Mouse (Mus musculus) right cerebral cortex, postnatal 4 days (tissue): ENCODE data around the gene Gm45140.
A peak's percentile ranks its signal among the peaks of the same experiment; 100 is the strongest.

ENCODE experiments used
- DNase-seq: peaks from one replicate; pipeline ENCODE4 v3.0.0-alpha.2; 2022

Gene Gm45140

GRCm38 (mm10) chr6:87842254-87842653 lies 6.7 kb upstream of the Gm45140 start:
- no peak for DNase-seq

GRCm38 (mm10) chr6:87841635-87842034 lies 6.0 kb upstream of the Gm45140 start:
- no peak for DNase-seq

DNA sequence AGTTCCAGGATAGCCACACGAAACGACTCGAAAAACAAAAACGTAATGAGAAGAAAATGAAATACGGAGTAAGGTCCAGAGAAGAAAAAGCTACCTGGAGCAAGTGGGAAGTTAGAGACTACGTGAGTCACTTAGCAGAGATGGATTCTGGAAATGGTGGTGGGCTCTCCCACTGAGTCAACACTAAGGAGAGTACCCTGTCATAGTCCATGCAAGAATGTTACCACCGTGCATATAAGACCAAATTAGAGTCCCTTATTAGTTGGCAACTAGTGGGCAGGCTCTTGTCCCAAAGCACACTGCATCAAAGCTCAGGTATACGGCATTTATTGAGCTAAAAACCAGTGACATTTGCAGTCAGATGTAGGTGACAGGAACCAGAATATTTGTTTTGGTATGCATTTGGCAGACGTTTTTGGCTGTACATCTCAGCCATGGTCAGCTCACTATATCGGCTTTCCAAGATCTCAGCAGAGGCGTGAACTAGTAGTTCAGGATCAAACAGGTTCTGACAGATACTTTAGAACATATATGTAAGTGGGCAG lies 4.3 kb upstream of the Gm45140 start:
- DNase-seq = no peak

DNA sequence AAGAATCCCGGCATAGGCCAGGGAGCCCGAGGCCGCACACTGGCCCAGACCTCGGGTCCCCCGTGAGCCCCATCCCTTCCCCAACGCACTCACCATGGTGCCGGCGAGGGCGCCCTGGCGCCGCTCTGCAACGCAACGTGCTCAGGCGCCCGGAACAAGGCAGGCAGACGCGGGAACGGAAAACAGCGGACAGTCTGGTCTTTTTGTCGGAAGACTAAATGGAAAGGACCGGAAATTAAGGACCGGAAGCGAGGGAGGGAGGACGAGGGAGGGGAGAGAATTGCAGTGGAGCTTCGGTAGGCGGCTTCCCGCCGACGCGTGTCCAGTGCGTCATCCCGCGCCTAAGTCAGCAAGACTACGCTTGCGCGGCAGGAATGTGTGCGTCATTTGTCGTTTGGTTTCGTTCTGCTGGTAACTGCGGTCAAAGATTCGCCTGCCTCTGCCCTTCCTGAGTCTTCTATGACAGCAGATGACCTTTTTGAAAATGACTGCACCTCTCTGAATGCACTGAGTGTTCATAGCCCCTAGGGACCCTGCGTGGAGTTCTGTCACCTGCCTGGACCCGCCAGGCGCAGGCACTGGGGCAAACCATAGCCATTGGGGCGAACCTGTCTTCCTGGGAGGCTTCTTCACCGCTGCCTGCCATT lies 3.1 kb upstream of the Gm45140 start, which contains the start of gene Isy1:
Gene Isy1 (minus strand): TSS at position 248 of the 647 bp plus-strand sequence.
- DNase-seq = peak; percentile 88

DNA sequence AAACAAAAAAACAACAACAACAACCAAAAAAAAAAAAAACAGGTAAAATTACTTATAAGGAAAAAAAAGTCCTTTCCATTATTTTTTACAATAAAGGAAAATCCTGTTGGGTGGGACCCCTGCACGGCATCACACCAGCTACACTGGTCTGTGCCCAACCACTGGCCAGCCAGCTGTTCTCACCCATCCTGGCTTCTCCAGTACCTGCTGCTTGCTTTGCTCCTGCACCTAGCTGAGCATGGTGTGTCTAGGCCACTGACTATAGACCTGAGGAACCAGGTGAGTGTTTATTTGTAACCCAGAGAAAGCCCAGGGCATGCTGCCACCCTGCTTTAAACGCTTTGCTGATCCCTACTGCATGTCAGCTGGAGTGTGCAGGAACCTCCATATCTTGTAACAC lies 15.2 kb downstream of the Gm45140 start:
- DNase-seq = no peak

- DNase-seq = no peak
Measured at GRCm38 (mm10) chr6:87814486-87814885, 21.1 kb downstream of the Gm45140 start.

GRCm38 (mm10) chr6:87812656-87813055 lies 22.9 kb downstream of the Gm45140 start:
- no peak for DNase-seq

- peak; percentile 84 for DNase-seq
Measured at GRCm38 (mm10) chr6:87811675-87812338, 23.8 kb downstream of the Gm45140 start, which contains the start of gene Rab43. Gene Rab43 (minus strand): TSS chr6:87812164.

GRCm38 (mm10) chr6:87810713-87811669 lies 24.6 kb downstream of the Gm45140 start:
- DNase-seq = peak; percentile 46

DNA sequence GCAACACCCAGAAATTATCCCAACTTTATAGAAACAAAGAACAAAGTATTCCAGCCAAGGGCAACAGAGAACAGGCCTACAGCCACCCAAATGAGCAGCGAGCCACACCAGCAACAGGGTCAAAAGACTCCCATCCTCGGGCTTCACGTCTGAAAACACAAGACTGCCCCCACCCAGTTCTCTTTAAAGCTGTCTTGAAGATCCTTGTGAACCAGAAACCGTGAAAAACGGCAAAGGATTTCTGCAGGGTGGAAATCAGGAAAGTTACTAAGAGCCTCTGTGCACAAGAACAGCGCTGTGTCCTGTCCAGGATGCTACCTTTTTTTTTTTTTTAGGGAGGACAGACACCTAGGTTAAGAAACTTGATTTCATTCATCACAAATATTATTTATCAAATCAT lies 25.3 kb downstream of the Gm45140 start:
- DNase-seq = no peak

GRCm38 (mm10) chr6:87809651-87810161 lies 25.9 kb downstream of the Gm45140 start:
- DNase-seq = no peak

DNA sequence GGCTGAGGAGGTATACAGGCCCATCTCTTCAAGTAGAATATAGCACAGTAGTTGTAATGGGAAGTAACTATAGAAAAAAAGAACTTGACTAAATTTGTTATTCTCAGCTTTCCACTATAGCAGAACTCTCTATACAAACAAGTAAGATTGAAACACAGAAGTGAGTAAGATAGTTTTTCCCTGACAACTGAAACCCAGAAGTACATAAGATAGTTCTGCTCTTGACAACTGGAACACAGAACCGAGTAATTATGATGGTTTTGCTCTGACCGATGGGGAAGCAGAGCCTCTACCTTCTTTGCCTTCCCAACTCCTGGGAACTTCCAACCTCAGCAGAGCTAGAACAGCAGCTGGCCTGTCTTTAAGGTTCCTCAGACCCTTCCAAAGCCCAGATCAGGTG lies 26.5 kb downstream of the Gm45140 start:
- DNase-seq = no peak

DNA sequence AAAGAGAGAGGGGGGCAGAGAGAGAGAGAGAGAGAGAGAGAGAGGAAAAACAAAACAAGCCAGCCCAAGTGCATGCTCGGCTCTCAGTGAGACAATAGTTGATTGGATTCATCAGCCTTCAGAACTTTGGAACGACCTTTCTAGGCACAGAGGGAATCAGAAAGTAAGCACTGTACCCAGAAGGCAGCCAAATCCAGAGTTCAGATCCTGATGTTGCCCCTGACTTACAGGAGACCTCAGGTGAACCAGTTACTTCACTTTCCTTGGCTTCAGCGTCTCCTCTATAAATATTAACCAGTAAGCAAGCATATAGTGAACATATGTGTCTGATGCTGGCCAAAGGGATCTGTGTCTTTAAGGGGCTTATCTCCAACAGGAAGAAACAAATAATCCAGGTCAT lies 27.1 kb downstream of the Gm45140 start:
- no peak for DNase-seq

GRCm38 (mm10) chr6:87807735-87808440 lies 27.7 kb downstream of the Gm45140 start:
- DNase-seq = no peak

DNA sequence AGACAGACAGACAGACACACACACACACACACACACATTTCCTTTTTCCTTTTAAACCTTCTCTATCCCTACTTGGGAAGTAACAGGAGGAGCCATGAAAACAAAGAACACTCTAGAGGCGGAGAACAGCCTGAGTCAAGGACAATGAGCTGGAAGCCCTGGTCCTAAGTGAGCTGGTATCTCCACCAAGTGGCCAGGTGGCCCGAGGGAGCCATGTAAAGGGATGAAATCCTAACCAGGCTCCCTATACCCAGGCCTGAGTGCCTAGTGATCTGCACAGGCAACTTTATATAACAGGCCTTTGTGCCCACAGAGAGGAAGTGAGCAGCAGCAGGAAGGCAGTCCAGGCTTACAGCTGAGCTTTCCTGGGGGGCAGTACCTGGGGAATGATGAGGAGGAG lies 28.7 kb downstream of the Gm45140 start:
- DNase-seq = no peak

- no peak for DNase-seq
Measured at GRCm38 (mm10) chr6:87806028-87806427, 29.6 kb downstream of the Gm45140 start.

- no peak for DNase-seq
Measured at GRCm38 (mm10) chr6:87805448-87805847, 30.1 kb downstream of the Gm45140 start.

GRCm38 (mm10) chr6:87804886-87805285 lies 30.7 kb downstream of the Gm45140 start:
- DNase-seq = no peak

DNA sequence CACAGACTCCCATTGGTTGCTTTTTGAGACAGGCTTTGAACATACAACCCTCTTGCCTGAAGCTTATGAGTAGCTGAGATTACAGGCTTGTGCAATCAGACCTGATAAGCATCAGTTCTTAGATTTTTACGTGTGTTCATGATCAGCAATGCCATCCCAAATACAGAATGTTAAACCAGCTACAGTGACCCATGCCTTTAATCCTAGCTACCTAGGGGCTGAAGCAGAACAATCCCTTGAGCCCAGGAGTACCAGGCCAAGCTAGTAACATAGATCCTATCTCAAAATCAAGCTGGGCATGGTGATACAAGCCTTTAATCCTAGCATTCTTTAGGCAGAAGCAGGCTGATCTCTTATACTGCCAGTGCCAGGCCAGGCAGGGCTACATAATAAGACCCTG lies 31.6 kb downstream of the Gm45140 start:
- DNase-seq = no peak

DNA sequence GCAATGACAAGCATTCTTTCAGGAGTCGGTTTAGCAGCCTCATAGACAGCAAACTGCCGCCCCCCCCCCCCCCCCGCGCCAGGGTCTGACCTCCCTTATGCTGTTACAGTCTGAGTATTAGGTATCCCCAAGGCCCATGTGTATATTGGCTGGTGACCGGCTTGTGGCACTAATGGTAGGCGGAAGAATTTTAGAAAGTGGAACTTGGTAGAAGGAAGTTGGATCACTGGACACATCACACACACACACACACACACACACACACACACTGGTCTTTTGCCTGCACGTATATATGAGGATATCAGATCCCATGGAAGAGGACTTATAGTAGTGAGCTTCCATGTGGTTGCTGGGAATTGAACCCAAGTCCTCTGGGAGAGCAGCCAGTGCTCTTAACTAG lies 33.1 kb downstream of the Gm45140 start:
- DNase-seq = no peak

- DNase-seq = no peak
Measured at GRCm38 (mm10) chr6:87799576-87799975, 36.0 kb downstream of the Gm45140 start.

DNA sequence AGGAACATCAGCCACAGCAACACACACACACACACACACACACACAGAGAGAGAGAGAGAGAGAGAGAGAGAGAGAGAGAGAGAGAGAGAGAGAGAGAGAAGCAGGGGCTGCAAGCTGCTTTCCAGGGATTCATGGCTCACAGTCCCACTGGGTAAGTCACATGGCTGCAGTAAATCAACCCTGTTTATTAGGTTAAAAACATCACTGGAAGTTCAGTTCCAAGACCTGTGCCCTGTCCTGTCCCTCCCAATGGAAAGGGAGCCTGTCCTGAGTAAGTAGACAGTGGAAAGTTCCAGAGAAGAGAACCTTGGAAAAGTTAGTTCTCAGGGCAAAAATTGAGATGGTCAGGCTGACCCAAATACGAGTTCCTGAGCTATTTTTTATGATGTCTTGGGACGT lies 38.3 kb downstream of the Gm45140 start:
- DNase-seq = no peak
